Mouse (Mus musculus): Measurements from ENCODE around the gene Zkscan4.
A peak's percentile ranks its signal among the peaks of the same experiment; 100 is the strongest.

Gene Zkscan4

DNA sequence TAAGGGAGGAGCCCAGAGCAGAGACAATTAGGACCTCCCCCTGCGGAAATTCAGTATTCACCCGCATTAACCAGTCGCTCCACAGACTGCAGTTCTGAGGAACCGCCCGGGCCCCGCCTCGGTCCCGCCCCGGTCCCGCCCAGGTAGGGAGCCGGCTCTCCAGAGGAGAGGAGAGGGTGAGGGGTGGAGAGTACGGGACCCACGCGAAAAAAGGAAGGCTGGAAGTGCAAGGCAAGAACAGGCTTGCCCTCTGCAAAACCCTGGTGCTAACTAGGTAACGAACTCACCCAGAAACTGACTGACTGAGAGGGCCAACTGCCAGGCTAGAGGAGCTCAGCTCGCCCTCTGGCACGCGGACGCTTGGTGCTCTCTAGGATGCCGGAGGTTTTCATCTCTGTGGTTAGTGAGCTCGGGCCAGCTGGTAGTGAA is 27.5 kb downstream of the Zkscan4 start:
- peak; percentile 96 for DNase-seq (ENCODE audit: low read depth, low spot score)

DNA sequence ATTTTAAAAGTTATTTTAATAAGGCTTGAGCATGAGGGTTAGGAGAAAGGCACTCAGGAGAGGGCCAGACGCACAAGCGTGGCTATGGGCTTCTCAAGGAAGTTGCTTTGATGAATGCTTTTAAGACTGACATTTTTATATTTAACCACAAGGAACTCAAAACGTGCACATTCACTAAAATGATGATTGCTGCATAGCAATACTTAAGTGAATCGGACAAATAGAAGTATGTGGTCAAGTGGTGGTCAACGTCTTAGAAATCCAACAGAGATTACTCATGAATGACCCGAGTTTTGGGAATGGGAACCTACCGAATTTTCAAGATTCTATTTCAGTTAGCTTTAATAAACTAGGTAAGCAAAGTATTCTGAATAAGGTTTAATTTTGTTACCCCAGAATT is 51.4 kb downstream of the Zkscan4 start:
- peak; percentile 2 for DNase-seq (ENCODE audit: low read depth, low spot score)

DNA sequence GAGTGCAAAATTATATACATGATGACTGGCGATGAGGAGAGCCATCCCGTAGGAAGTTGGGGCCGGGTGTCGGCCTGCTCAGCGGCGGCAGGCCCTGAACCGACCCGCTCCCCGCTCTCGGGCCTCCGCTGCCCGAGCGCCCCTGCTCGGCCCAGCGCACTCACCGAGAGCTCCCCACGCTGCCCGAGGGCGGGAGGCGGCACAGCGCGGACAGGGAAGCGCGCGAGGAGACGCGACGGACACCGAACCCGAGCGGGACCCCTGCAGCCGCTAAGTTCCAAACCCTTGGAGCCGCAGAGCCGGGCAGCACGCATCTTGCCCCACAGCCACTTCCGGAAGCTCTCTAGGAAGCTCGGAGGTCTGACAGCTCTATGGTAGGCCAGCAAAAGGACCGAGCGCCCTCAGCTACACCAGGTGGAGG is 52.1 kb downstream of the Zkscan4 start, which contains the start of gene Zkscan8:
Gene Zkscan8 (minus strand): TSS at position 340 of the 421 bp plus-strand sequence.
- peak; percentile 96 for DNase-seq (ENCODE audit: low read depth, low spot score)
